Mouse (Mus musculus): ENCODE data around the gene Sox6.

GRCm38 (mm10) chr7:115872903-115873302 is 165.7 kb downstream of the Sox6 start:
- TF ChIP-seq POLR2A (IDR thresholded peaks at IDR 0.05; ENCODE audit: low read depth, low read length), result no peak
- no peak for TF ChIP-seq E2F4 (IDR thresholded peaks at IDR 0.05; ENCODE audit: insufficient replicate concordance, low read depth, low read length)
- TF ChIP-seq EP300 (IDR thresholded peaks at IDR 0.05; ENCODE audit: low read length), result no peak
- no peak for TF ChIP-seq HCFC1 (IDR thresholded peaks at IDR 0.05; ENCODE audit: low read depth, low read length)
- no peak for TF ChIP-seq MAX (IDR thresholded peaks at IDR 0.05; ENCODE audit: low read length)
- TF ChIP-seq CHD2 (IDR thresholded peaks at IDR 0.05; ENCODE audit: low read length), result no peak
- no peak for TF ChIP-seq ETS1 (conservative IDR thresholded peaks at IDR 0.05; ENCODE audit: low read depth, low read length)
- no peak for TF ChIP-seq CTCF (conservative IDR thresholded peaks at IDR 0.05 in 1 of 2, IDR thresholded peaks at IDR 0.05 in 1 of 2; ENCODE audit: low read depth in 2 of 2, low read length in 2 of 2)
